ENCODE assay signal across 10 mouse cellular contexts in genomic region chr7:75806711-75807110, GRCm38 (mm10). TPM values are rescaled to one million over a fixed set of nuclear protein-coding genes. Genes with fewer than 3 reads are reported as not detected.
DNase-seq lines count a peak whose midpoint lies in the region; ATAC-seq and TF ChIP-seq lines count a peak whose summit lies in the region.
"Had no signal": no experiment of that assay in that cellular context is flagged by ENCODE, and none has a peak within 500 bp of the region (broad histone marks: within the 10 kb centered on the region; RNA-seq: fewer than 3 reads in every experiment).

No protein-coding gene starts in this region.

- H3K4me3 ChIP-seq in lung, postnatal 0 days (ENCODE audit: low read depth, low read length), result no peak overlapping the region
- H3K4me3 ChIP-seq: stomach, embryonic 15.5 days had no signal

- no peaks in the 10 kb centered on the region; the same call in 1 of the 2 replicates for H3K4me1 ChIP-seq in lung, postnatal 0 days (ENCODE audit: insufficient read depth, low read depth, low read length)

- ATAC-seq in lung, postnatal 0 days, result peak; percentile 21; the same call in 1 of the 2 replicates

- no peak overlapping the region for H3K4me2 ChIP-seq in lung, postnatal 0 days (replicated peaks; ENCODE audit: low read depth, low read length)
- H3K4me2 ChIP-seq: stomach, embryonic 15.5 days had no signal

- TF ChIP-seq POLR2A in brain, embryonic 14.5 days (IDR thresholded peaks at IDR 0.05; ENCODE audit: borderline replicate concordance, extremely low read depth, insufficient read depth, insufficient read length, poor library complexity, severe bottlenecking), result no peak

- no peaks in the 10 kb centered on the region for H3K36me3 ChIP-seq in lung, postnatal 0 days (ENCODE audit: insufficient read depth, low read length)
- H3K36me3 ChIP-seq: stomach, embryonic 15.5 days had no signal

- TF ChIP-seq CTCF in brain, embryonic 14.5 days (IDR thresholded peaks at IDR 0.05; ENCODE audit: borderline replicate concordance, extremely low read depth, insufficient read depth, insufficient read length), result no peak
- no peak for TF ChIP-seq CTCF in lung, postnatal 0 days (IDR thresholded peaks at IDR 0.05)

- WGBS in lung, postnatal 0 days, result 29% methylated on average over 4 of the region's 4 CpGs

- no peak overlapping the region for H3K27ac ChIP-seq in lung, postnatal 0 days (ENCODE audit: low read length)
- H3K27ac ChIP-seq: liver, embryonic 14.5 days; stomach, embryonic 15.5 days had no signal

- peak; percentile 24 to 36 for DNase-seq in layer of hippocampus, postnatal 10 days (ENCODE audit: low spot score in 2 of 2)
- DNase-seq in layer of hippocampus, postnatal 25 days (ENCODE audit: extremely low spot score in 1 of 2, low spot score in 1 of 2), result no peak
- DNase-seq in brain, embryonic 14.5 days (ENCODE audit: low read depth), result peak; percentile 87
- DNase-seq in heart, postnatal 25 days (ENCODE audit: low spot score), result peak; percentile 69
- peak; percentile 16 for DNase-seq in lung, postnatal 0 days (ENCODE audit: low spot score)
- DNase-seq in embryo, embryonic 11 days, result no peak
- DNase-seq in yolk sac, embryonic 10.5 days (ENCODE audit: low spot score), result no peak
- no peak for DNase-seq in liver

- TF ChIP-seq EP300 in lung, postnatal 0 days (IDR thresholded peaks at IDR 0.05), result no peak

- no peak overlapping the region for H3K9ac ChIP-seq in lung, postnatal 0 days (replicated peaks; ENCODE audit: low read depth)
- H3K9ac ChIP-seq: liver, embryonic 14.5 days; stomach, embryonic 15.5 days had no signal

- H3K27me3 ChIP-seq in lung, postnatal 0 days (replicated peaks; ENCODE audit: insufficient read depth, low read length), result no peaks in the 10 kb centered on the region
- H3K27me3 ChIP-seq: stomach, embryonic 15.5 days had no signal

- H3K9me3 ChIP-seq in lung, postnatal 0 days (ENCODE audit: low read length), result no peaks in the 10 kb centered on the region
- H3K9me3 ChIP-seq: stomach, embryonic 15.5 days had no signal

- intact Hi-C loops in heart, postnatal 25 days (cut with DNase I), result no loop called here

RNA-seq across cellular contexts. Expression of gene Klhl25, which starts 41.4 kb away (rescaled TPM):
- 10 to 100 TPM; 15.6 to 18.9 TPM for total RNA-seq in layer of hippocampus, postnatal 10 days (2021)
- 10 to 100 TPM in 1 of 2 experiments, 1 to 10 TPM in 1; 8.5 to 11.2 TPM for total RNA-seq in layer of hippocampus, postnatal 25 days (2021)
- 30.9 and 31.0 TPM in 2 replicates for polyA plus RNA-seq in brain, embryonic 14.5 days (2012; rRNA removed)
- total RNA-seq in heart, postnatal 25 days (2021), result 1 to 10 TPM; 4.1 to 4.8 TPM
- polyA plus RNA-seq in lung, postnatal 0 days (2015; fragmentation: Nextera tagmentation; extraction: Ambion mirVana), result 13.9 and 17.7 TPM in 2 replicates

Comparison
In these comparisons a context has a peak if more than half of its experiments do, and no peak if none do; other contexts are left out.
1. DNase-seq: peak in layer of hippocampus, postnatal 10 days (2 of 2), brain, embryonic 14.5 days (single experiment), heart, postnatal 25 days (single experiment) and lung, postnatal 0 days (single experiment); none in layer of hippocampus, postnatal 25 days (0 of 2), embryo, embryonic 11 days (single experiment), yolk sac, embryonic 10.5 days (single experiment) and liver (single experiment).